Mouse (Mus musculus) liver, adult 2 months (tissue): ENCODE measurements at regions not wholly inside any gene's neighbourhood (a gene's known extent, or its start where the extent isn't known, plus 50 kb on each side); places are given as distances from the start of the nearest gene placed in this dataset.

ENCODE experiments used
- CTCF ChIP-seq: fragments of 200-500 bp; IDR thresholded peaks from 2 replicates; pipeline ENCODE4 v1.5.1; 2011; ENCODE audit warnings: low read depth, low read length, control low read depth
- POLR2A ChIP-seq: fragments of 200-500 bp; IDR thresholded peaks from 2 replicates; pipeline ENCODE4 v1.6.1; 2011; ENCODE audit warnings: low read length, control low read depth; ENCODE audit not compliant: insufficient read depth; ENCODE audit errors: extremely low read depth

- TF ChIP-seq CTCF (no peak), POLR2A (no peak)
Measured at GRCm38 (mm10) chr8:41831713-41832112, 414.8 kb upstream of the Frg1 start.
